Mouse (Mus musculus): Measurements from ENCODE around the gene Nxf2.

The Nxf2 gene

DNA sequence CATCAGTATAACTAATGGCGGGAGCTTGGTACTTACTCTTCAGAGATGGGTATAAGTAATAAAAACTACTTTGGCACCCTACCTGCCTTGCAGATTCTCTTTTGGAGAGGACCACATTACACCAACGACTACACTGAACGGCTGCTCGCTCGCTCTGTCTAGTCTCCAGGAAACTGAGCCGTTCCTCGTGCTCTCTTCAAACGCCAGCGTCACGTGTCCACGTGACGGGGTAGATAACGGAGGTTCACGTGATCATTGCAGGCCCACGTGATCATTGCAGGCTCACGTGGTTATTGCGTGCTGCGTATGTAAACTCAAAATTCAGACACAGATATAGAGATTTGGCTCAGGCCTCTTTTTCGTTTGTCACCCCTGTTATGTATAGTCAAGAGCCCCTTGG is at the start of gene Nxf2:
Gene Nxf2 (minus strand): TSS at position 209 of the 400 bp plus-strand sequence.
- in situ Hi-C loops (cut with MboI, MseI) = no loop called here

DNA sequence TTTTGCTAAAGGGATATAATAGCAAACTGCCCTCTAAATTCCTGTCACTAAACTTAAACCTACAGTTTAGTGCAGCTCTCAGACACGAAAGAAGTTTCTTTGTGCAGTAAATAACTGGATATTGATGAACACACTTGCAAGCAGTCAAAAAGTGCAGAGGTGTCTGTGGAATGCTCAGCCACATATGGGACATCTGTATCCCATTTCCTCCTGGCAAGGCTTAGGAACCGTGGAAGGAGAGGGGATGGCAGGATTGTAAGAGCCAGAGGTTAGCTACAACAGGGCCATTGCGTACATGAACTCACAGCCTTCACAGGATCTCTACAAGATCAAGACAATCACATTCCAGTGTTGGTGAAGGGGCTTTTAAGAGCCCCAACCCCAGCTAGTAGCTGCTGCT is 46.8 kb upstream of the Nxf2 start:
- in situ Hi-C loops (cut with MboI, MseI) = no loop called here

DNA sequence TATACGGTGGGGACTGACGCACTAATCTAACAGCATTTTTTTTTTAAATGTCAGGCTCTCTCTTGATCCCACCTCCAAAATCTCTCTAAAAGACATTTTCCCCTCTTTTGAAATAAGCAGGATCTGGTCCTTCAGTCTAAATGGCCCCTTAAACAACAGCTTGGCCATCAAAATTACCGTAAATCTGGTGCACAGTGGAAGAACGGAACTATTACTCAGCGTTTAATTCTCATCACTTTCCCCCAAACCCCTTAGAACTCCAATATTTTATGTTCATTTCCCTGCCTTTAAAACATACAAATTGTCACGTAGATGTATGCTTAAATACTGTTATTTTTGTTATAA is 44.9 kb upstream of the Nxf2 start:
- in situ Hi-C loops (cut with MboI, MseI) = no loop called here

DNA sequence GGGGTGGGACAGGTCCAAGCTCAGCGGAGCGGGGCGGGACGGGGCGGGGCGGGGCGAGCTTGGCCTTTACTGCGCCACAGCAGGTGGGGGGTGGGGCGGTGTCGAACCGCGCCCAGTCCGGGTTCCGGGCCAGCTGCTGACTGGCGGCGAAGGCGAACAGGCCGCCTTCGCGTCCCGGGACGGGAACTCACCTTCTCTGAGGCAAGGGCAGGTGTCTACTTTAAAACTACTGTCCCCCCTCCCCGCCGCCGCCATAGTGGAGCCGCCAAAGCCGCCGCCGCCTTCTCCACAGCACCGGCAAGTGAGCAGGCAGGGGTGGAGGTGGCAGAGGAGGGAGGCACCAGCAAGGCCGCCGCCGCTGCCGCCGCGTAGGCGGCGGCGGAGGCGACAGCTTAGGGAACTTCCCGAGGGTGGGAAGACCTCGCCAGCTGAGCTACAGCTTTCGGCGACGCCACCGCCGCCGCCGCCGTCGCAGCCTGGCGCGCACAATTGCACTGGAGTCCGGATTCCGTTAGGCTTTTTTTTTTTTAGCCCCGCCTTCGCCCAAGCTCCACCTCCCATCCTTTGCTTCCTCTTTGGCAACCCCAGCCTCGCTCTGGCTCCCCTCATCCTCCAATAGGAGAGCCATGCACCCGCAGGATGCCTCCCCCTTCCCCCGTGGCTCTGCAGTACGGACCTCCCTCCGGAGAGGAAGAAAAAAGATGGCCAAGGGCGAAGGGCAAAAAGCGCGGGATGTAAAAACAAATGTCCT is 44.3 kb upstream of the Nxf2 start, which contains the start of gene Zmat1:
Gene Zmat1 (minus strand): TSS at position 490 of the 751 bp plus-strand sequence.
- in situ Hi-C loops (cut with MboI, MseI) = no loop called here

DNA sequence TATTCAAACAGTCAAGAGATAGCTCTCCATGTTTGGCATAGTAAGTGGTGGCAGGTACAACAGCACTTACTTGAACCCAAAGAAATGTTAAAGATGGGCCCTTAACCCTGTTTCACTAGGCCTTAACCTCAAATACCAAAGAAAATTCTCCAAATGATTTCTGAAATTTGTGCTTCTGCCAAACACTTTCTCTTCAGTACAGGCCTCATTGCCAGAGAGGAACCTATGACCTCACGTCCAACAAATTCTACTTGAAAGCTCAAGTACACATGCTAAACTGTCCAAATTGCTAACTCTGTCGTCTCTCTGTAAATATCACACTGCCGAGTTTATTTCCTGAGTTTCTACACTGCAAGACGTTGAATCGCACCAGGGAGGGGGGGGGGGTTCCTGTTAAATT is 43.5 kb upstream of the Nxf2 start:
- in situ Hi-C loops (cut with MboI, MseI) = no loop called here

DNA sequence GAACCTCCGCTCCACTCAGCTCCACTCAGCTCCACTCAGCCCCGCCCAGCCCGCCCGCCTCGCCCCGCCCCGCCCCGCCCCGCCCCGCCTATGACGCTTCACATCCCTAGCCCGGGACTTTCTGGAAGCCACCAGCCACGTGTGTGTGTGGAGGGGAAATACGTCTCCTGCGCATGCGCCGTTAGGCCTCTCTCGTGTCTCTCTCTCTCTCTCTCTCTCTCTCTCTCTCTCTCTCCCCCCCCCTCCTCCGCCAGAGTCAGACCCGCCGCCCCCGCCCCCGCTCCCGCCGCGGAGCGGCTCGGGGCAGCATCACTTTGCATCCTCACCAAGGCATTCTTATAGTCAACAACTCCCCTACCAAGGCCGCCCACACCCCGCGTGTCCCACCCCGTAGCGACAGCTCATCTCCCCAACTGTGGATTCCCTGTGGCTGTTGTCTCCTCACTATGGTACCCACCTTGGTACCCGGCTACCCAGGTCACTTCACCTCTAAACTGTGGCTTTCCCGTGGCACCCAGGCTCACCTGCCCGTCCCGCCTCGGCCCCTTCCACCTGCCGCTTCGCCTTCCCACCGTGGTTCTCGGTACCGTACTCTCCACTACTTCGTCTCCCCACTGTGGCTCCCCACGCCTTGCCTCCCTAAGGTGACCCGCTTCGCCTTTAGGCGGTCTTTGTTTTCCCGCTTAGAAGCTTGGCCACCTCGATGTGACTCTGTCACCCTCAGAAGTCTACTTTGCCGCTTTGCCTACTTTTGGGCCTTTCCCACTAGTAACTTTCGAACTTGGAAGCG is 1.1 kb downstream of the Nxf2 start:
- in situ Hi-C loops (cut with MboI, MseI) = no loop called here

DNA sequence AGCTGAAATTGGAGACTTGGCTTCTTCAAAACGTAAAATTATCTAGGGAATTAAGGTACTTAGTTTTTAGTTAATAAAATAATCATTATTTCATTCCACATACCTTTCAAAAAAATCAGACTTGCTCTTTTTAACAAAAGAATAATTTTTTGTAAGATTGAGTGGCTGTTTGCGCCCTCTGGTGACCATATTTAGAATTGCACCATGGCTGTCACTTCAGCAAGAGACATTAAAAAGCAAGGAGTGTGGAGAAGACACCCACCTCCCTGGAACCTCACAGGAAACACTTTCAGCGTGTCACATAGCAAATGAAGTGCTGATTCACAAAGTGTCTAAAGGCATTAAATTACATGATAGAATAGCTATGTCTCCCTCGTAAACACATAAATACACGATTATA is 34.2 kb downstream of the Nxf2 start:
- in situ Hi-C loops (cut with MboI, MseI) = loop anchor here (10.0 kb wide), 1 partner anchor 164 kb away; no protein-coding TSS in a partner anchor

DNA sequence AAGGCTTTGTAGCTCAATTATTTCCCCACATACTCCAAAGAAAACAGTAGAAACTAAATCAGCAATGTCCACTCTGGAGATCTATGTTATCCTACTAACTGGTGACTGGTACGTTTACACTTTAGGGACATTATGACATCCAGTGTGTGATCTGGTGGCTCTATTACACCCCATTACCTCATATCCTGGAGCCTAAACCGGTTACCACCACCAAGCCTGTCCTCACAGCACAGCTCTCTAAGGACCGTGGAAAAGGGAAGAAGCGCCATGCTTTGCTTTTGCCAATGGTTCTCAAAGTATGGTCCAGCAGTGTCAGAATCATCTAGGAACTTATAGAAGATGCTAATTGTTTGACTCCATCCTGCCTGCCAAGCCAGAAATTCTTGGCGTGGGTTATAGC is 34.6 kb downstream of the Nxf2 start:
- in situ Hi-C loops (cut with MboI, MseI) = loop anchor here (10.0 kb wide), 1 partner anchor 165 kb away; no protein-coding TSS in a partner anchor

DNA sequence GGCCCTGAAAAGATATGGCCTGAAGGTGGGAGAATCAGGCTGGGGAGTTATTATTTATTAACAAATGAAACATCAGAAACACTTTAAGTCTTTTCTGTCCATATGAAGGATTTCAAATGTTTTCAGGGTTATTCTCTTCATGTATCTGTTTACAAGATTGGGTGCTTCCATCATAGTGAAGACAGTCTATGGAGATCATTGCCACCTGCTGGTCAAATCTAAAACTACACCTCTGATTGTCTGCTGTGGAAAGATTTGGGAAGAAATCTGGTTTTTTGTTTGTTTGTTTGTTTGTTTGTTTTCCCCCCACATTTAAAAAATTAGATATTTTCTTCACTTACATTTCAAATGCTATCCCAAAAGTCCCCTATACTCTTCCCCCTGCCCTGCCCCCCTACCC is 39.5 kb downstream of the Nxf2 start:
- in situ Hi-C loops (cut with MboI, MseI) = no loop called here

DNA sequence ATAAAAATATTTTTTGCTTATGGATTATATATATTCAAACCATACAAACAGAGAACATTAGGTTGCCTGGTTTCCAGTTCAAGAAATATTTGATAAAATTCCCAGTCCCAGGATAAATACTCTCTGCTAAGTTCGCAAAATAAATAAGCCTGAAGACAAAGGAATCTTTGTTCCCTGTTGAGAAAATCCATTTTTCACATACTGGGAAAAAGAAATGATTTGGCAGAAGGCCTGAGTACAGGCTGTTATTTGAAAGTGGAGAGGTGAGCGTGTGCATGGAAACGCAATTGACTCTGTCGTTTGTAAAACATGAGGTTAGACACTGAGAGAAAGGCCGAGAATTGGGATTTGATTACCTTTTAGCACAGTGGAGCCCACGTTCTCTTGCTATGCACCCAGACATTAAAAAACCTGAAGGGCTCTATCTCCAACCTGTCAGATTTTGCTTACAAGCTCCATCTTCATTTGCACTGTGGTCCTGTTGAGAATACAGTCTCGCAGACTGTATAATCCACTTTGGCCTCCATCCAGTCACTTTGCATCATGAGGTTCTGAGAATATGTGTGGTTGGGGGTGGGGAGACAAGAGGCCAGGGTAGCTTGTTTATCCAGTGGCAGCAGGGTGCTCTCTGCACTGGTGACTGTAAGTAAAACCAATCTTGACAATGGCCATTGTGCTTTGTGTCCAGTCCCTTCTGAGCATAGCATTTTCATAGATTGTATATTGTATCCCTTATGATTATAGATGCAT is 40.7 kb downstream of the Nxf2 start:
- in situ Hi-C loops (cut with MboI, MseI) = loop anchor here (5.0 to 25.0 kb wide), 2 partner anchors 197 to 287 kb away; no protein-coding TSS in a partner anchor

DNA sequence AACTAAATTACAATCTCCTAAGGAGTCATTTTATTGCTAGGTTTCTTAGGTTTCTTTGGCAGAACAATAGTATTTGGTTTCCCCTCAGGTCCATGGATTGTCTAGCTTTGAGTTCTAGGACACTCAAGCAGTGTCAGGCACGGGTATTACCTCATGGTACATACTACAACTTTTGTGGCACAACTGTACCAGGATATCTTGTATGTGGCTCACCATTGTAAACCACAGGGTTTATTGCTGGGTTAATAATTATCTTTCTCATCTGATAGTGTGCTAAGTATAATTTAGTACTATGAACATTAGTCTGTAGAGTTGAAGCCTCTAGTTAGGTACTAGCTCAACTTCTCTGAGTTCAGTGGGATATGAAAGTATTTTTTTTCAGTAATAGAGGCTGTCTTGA is 45.3 kb downstream of the Nxf2 start:
- in situ Hi-C loops (cut with MboI, MseI) = loop anchor here (25.0 kb wide), 1 partner anchor 282 kb away; no protein-coding TSS in a partner anchor

DNA sequence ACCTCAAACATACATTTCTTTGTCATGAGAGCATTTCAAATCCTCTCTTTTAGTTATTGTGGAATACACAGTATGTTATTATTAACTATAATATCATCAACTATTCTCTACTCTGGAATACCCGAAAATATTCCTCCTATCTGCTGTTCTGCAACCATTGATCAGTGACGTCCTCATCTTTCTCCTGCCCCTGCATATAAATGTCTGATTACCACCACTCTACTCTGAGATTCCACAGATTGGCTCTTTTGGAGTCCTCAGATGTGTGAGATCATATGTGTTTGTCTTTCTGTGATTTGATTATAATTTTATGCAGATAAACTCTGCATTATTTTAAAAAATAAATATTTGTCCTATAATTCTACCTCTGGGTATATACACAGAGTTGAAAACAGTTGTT is 48.8 kb downstream of the Nxf2 start:
- in situ Hi-C loops (cut with MboI, MseI) = loop anchor here (25.0 kb wide), 1 partner anchor 278 kb away; no protein-coding TSS in a partner anchor

DNA sequence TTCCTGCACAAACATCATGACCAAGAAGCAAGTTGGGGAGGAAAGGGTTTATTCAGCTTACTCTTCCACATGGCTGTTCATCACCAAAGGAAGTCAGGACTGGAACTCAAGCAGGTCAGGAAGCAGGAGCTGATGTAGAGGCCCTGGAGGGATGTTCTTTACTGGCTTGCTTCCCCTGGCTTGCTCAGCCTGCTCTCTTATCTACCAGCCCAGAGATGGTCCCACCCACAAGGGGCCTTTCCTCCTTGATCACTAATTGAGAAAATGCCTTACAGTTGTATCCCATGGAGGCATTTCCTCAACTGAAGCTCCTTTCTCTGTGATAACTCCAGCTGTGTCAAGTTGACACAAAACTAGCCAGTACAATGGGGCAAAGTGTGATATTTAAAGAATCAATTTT is 49.2 kb downstream of the Nxf2 start:
- in situ Hi-C loops (cut with MboI, MseI) = loop anchor here (25.0 kb wide), 1 partner anchor 278 kb away; no protein-coding TSS in a partner anchor

DNA sequence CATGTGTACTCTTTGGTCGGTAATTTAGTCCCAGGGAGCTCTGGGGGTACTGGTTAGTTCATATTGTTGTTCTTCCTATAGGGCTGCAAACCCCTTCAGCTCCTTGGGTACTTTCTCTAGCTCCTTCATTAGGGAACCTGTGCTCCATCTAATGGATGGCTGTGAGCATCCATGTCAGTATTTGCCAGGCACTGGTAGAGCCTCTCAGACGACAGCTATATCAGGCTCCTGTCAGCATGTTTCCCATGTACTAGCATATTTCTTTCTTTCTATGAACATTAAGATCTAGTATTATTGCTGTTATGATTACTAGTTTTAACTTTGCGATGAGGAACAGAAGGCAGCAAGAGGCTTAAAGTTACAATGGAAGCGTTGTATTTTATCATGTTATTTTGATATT is 49.7 kb downstream of the Nxf2 start:
- in situ Hi-C loops (cut with MboI, MseI) = loop anchor here (25.0 kb wide), 1 partner anchor 278 kb away; no protein-coding TSS in a partner anchor

DNA sequence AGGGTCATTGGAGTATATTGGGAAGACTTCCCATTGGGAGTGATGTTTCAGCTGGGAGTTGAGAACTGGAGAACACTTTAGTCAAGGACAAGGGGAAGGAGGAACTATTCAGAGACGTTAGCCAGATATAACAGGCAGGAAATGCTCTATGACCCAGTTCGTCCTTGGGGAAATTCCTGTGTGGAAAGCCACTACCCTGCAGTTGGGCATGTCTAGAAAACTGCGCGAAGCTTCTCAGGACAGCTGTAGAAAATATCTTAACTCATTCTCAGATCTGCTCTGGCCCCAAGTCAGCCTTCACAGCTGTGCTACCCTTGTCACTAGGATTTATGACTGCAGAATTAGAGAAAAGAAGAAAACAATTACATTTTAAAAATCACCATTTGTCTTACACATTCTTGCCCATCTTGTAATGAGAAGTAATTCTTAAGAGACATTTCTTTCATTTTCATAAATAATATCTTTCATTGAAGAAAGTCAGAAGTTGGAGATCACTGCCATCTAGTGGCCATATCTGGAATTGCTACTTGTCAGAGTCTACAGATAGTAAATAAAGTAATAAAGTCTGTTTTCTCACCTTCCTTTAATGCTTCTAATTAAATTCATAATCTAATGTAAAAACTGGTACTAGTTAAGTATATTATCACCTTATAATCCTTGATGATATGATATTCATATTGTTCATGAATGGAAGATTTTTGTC is 51.2 kb downstream of the Nxf2 start:
- in situ Hi-C loops (cut with MboI, MseI) = loop anchor here (25.0 kb wide), 1 partner anchor 276 kb away; no protein-coding TSS in a partner anchor

DNA sequence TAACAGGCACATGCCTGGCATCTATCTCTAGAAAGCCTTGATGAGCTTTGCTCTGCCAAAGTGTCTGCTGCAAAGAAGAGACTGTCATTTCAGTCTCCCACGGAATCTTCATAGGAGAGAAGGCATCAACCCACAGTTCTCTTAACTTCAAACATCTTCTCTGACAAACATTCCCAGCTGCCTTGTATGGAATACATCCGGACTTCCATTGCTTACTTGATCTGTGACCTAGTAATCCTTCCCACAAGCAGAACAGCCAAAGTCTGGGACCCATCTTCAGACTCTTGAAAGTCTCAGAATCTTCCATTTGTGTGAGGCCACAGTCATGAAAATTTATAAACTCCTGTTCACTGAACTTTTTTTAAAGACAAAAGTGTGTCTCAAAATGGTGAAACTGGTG is 51.7 kb downstream of the Nxf2 start:
- in situ Hi-C loops (cut with MboI, MseI) = loop anchor here (25.0 kb wide), 1 partner anchor 276 kb away; no protein-coding TSS in a partner anchor

DNA sequence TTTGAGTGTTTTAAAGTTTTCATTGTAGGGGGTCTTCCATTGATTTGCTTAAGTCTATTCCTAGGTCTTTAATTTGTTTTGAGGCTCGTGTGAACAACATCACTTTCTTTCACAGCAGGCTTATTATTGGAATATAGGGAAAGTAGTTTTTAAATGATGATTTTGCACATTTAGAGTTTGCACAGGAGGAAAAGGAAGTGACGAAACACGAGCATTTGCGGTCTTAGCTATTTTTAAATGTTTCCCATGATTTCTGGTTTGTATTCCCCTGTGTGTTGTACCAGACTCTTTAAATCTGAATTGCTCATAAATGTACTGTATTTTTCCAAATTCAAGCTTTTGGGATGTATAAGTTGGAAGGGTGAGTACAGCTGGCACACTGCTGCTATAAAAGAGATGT is 54.2 kb downstream of the Nxf2 start:
- in situ Hi-C loops (cut with MboI, MseI) = loop anchor here (25.0 kb wide), 1 partner anchor 273 kb away; no protein-coding TSS in a partner anchor
